Mouse (Mus musculus) retina, embryonic 14.5 days (tissue): Measurements from ENCODE around the gene Selenon.

Experiments used
- DNase-seq: peaks from one replicate; pipeline ENCODE4 v3.0.0-alpha.2; 2015; ENCODE audit warnings: low spot score

Selenon gene

GRCm38 (mm10) chr4:134546814-134547705, 4.9 kb downstream of the Selenon start:
- DNase-seq: no peak

- peak; percentile 96 for DNase-seq
Observed at GRCm38 (mm10) chr4:134543261-134543660, 8.7 kb downstream of the Selenon start.

GRCm38 (mm10) chr4:134542726-134543125, 9.2 kb downstream of the Selenon start:
- no peak for DNase-seq

- no peak for DNase-seq
Observed at GRCm38 (mm10) chr4:134538997-134539580, 12.9 kb downstream of the Selenon start.

- no peak for DNase-seq
Observed at GRCm38 (mm10) chr4:134535787-134536151, 16.2 kb downstream of the Selenon start.

GRCm38 (mm10) chr4:134534932-134535786, 16.8 kb downstream of the Selenon start, which contains the start of gene Mtfr1l:
Gene Mtfr1l (minus strand): TSS chr4:134535387.
- peak; percentile 95 for DNase-seq

GRCm38 (mm10) chr4:134534124-134534886, 17.7 kb downstream of the Selenon start:
- peak; percentile 62 for DNase-seq

- no peak for DNase-seq
Observed at GRCm38 (mm10) chr4:134533421-134533820, 18.5 kb downstream of the Selenon start.

GRCm38 (mm10) chr4:134532928-134533327, 19.0 kb downstream of the Selenon start:
- no peak for DNase-seq

- no peak for DNase-seq
Observed at GRCm38 (mm10) chr4:134526220-134526619, 25.7 kb downstream of the Selenon start.

- DNase-seq: peak; percentile 45
Observed at GRCm38 (mm10) chr4:134525806-134526205, 26.2 kb downstream of the Selenon start.

- DNase-seq: no peak
Observed at GRCm38 (mm10) chr4:134523447-134523846, 28.5 kb downstream of the Selenon start.

- DNase-seq: no peak
Observed at GRCm38 (mm10) chr4:134519281-134519680, 32.7 kb downstream of the Selenon start.

GRCm38 (mm10) chr4:134518541-134518940, 33.4 kb downstream of the Selenon start:
- DNase-seq: no peak

GRCm38 (mm10) chr4:134517719-134518118, 34.2 kb downstream of the Selenon start:
- no peak for DNase-seq

- DNase-seq: no peak
Observed at GRCm38 (mm10) chr4:134516981-134517380, 35.0 kb downstream of the Selenon start.

GRCm38 (mm10) chr4:134515614-134516013, 36.4 kb downstream of the Selenon start:
- no peak for DNase-seq

- DNase-seq: no peak
Observed at GRCm38 (mm10) chr4:134514309-134514930, 37.5 kb downstream of the Selenon start.

- no peak for DNase-seq
Observed at GRCm38 (mm10) chr4:134512798-134513197, 39.2 kb downstream of the Selenon start.

- no peak for DNase-seq
Observed at GRCm38 (mm10) chr4:134511730-134512129, 40.2 kb downstream of the Selenon start.

GRCm38 (mm10) chr4:134510845-134511411, 41.0 kb downstream of the Selenon start, which contains the start of gene Aunip:
Gene Aunip (plus strand): TSS chr4:134510999.
- DNase-seq: peak; percentile 96
